Mouse (Mus musculus) T-helper 17 cell (primary cell): Measurements from ENCODE around the gene Ccl8.

Experiments
- in situ Hi-C, 2 experiments: fragments of 300-600 bp; cut with MboI, MseI; formaldehyde crosslinking; loops; 1 replicate in 1 of 2; 2 replicates in 1 of 2; pipeline ENCODE4 v1.15.1; 2025; ENCODE audit warnings: high pct_unique_total_duplicates in 2 of 2

Ccl8 gene

GRCm38 (mm10) chr11:82114885-82115284 lies at the start of gene Ccl8:
TSS of gene Ccl8 (plus strand) at chr11:82115185.
- in situ Hi-C loops = no loop called here

DNA sequence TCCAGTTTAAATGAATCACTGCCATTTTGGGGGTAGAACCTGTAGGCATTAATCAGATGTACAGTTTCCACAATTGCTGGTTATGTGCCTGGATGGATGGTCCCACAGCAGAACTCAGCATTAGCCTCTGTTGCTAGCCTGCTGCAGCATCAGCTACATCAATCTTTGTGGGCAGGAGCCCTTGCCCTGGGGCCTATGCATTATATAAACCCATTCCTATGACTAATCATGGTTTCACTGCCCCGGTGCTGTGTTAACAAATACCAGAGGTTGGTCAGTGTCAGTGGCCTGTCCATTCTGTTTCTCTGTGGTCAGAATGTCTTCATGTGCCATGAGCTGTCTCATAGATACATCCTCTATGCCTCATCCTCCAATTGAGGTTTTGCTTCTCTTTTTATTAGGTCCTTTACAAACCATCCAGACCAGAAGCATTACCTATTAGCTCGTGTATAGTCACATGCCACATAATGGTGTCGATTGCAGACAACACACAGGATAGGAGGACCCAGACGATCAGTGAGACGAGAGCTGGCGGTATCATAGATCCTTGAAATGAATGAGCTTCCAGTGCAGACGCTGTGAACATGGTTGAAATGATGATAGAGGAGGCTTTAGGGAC lies 47.9 kb upstream of the Ccl8 start:
- in situ Hi-C loops = no loop called here

DNA sequence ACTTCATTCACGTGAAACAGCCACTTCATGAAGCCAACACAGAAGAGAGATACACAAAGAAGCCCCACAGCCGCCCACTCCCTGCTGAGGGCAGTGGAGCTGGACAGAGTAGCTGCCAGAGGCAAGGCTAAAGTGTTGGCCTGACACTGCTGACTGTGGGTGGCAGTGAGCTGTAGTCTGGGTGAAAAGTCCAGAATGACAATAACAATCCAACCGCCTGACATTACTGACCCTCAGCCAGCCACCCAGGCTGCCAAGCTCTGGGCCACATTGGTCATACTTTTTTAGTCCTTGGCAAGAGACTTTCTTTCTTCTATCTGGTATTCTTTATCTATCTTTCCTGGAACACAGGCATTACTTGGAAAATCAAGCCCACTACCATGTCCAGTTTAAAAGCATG lies 43.9 kb upstream of the Ccl8 start:
- in situ Hi-C loops = no loop called here

DNA sequence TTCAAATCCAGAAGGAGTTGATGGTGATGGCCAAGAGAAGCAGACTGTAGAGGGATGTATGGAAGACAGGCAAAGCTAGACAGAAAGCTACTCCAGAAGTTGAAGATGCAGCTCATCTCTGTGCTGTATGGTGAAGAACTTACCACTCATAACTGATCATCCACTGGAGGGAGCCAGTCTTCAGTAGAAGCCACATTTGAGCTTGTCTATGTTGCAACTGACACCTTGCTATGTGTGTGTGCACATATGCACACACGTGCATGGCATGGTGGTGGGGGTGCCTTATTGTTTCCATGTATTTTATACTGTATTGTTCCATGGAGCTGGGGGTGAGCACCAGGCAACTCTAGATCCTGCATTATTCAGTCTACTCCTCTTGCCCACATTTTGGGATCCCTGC lies 42.6 kb upstream of the Ccl8 start:
- in situ Hi-C loops = no loop called here

DNA sequence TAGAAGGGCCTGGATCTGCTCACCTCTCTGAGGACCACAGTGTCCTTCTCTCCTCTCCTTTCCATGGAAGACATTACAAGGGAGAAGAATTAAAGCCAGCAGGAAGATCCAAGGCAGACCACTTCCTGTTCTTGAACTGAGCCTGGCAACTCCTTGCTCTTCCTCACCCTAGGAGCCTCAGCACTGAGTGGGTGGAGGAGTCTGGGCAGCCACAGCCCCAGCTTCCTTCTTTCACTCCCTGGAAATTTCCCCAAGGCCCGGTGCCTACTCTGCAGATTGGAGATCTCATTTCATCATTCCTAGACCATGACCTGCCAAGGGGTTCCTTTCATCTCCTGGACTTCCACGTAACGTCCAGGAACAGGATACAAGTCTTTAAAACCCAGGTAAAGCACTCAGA lies 42.0 kb upstream of the Ccl8 start:
- in situ Hi-C loops = no loop called here

GRCm38 (mm10) chr11:82073686-82074085 lies 41.3 kb upstream of the Ccl8 start:
- in situ Hi-C loops = no loop called here

DNA sequence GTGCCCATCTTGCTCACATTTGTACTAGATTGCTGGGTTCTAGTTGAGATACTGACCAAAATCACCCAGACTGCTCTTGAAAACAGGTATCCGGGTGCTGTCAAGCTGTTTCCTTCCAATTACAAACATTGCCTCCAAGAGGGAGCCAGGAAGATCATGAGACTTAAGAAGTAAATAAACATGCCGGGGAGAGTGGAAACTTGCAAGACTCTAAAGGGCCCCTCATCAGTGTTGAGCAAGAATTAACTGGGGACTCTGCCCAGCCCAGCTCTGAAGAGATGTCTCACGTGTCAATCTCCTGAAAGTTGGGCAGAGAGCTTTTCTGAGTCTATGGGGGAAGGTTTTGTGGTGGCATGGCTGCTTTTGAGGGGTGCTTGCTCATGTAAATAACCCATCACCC lies 38.0 kb upstream of the Ccl8 start:
- in situ Hi-C loops = no loop called here

GRCm38 (mm10) chr11:82078136-82078730 lies 36.8 kb upstream of the Ccl8 start:
- in situ Hi-C loops = no loop called here

GRCm38 (mm10) chr11:82080865-82081264 lies 34.1 kb upstream of the Ccl8 start:
- in situ Hi-C loops = no loop called here

GRCm38 (mm10) chr11:82084360-82084759 lies 30.6 kb upstream of the Ccl8 start:
- in situ Hi-C loops = no loop called here

DNA sequence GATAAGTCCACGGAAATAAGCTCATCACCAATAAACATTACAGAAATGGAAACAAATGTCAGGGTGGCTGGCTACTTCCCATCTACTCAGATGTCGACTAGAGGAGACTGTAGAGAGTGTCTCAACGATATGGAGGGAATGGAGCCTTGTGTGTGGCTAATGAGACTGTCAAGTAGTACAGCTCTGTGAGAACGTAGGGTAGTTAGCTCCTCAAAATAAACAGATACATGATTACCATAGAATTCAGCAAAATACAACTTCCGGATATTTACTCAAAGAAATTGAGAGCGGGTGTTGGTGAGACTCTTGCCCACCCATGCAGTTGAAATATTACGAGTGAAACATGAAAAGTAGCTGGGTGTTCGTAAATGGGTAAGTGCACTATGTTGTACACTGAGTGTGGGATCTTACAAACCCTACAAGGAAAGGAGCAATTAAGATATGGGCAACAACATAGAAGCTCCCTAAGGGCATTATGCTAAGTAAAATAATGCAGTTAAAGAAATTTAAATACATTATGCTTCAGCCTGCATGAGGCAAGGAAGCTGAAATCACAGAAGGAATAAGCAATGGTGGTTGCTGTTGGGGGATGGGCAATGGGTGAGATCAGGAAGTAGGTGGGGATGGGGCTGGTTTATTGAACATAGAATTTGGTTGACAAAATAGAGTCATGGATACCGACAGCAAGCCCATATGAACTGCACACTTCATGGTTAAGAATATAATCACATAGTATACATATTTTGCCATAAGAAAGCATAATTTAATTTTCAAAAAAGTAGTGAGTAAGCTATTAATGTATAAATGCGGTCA lies 15.3 kb upstream of the Ccl8 start:
- in situ Hi-C loops = no loop called here

- in situ Hi-C loops = no loop called here
Observed at GRCm38 (mm10) chr11:82101087-82101486, 13.9 kb upstream of the Ccl8 start.

GRCm38 (mm10) chr11:82101529-82101928 lies 13.5 kb upstream of the Ccl8 start, which contains the start of gene Ccl12:
TSS of gene Ccl12 (plus strand) at chr11:82101845.
- in situ Hi-C loops = no loop called here

DNA sequence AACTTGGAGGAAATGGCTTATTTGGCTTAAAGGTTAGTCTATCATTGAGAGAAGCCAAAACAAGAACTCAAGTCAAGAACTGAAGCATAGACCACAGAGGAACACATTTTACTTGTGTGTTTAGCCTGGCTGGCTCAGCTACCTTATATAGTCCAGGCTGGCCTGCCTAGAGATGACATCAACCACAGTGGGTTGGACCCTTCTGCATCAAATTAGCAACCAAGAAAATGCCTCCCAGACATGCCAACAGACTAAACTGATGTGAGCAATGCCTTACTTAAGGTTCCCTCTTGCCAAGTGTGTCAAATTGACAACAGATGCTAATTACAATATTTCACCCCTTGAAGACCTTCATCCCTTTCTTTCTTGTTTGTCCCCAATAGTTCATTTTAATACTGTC lies 5.4 kb upstream of the Ccl8 start:
- in situ Hi-C loops = no loop called here

DNA sequence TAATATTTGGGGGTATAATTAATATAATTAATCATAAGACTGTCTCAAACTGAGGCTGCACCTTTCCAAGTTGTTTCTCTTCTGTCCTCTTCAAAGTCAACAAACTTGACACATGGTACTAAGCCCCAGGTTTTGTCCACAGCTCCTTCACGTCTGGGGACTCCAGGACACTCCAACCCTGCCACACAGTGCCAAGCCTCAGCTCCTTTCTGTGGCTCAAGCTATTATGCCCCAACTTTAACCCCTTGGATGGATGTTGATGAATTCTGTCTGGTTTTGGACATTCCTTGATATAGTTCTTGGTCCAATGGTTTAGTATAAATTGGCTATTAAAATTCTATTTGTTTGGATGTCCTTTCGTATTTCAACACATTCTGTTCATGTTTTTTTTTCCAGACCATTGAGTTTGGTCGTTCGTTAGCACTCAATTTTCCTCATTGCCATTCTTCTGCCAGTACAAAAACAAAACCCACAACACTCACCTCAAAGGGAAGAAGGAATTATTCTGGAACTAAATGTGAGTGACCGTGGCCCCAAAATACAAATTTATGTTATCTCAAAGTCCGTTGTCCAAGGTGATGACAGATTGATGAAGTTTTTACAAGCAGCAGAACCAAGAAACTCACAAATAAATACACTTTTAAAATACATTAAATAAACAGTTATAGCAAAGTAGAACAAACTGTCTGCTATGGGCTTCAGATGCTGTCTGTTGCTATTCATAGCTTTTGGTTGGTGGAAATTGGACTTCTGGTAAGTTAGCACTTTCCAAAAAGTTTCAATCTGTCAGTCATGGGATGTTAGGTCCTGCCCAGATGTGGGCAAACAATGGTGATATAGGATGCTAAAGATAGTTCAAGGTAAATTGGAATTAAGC lies 4.4 kb upstream of the Ccl8 start:
- in situ Hi-C loops = no loop called here

- in situ Hi-C loops = no loop called here
Observed at GRCm38 (mm10) chr11:82116041-82116440, 1.1 kb downstream of the Ccl8 start.

GRCm38 (mm10) chr11:82132977-82133376 lies 18.0 kb downstream of the Ccl8 start:
- in situ Hi-C loops = no loop called here

DNA sequence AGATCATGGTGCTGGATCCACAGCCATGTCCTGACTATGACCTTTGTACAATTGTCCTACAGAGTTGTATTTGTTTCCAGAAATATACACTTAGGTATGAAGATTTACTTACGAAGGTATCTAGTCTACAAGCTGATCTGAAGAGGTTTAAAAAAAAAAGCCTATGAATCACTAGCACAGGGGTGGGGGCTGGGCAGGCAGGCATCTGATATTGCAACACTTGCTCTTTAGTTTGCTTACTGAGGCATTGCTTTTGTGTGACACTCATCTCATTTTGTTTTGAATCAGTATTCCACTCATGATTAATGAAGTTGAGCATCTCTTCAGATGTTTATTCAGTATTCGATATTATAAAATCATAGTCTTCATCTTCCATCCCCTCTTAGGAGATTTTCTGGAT lies 21.2 kb downstream of the Ccl8 start:
- in situ Hi-C loops = no loop called here

- in situ Hi-C loops = no loop called here
Observed at GRCm38 (mm10) chr11:82139492-82140094, 24.6 kb downstream of the Ccl8 start.

GRCm38 (mm10) chr11:82159126-82159525 lies 44.1 kb downstream of the Ccl8 start:
- in situ Hi-C loops = no loop called here

DNA sequence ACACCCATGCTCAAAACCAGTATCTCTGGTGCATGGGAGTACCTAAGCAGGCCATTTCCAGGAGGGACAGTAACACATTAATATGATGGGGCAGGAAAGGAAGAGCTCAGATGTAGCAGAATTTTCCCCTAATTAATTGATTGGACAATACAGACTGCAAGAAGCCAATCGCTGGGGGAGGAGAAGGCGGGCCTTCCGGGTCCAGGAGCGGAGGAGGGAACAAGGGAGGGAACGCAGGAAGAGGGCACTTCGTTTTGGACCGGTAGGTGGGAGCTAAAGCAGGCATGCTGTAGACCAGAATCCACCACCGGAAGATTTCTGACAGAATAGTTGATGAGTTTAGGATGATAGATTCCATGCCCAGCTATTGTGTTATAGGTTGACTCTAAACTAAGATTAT lies 48.3 kb downstream of the Ccl8 start:
- in situ Hi-C loops = no loop called here
